Mouse (Mus musculus): ENCODE results near the gene Zscan4b. TPM values are rescaled to one million over a fixed set of nuclear protein-coding genes. Genes with fewer than 3 reads are reported as not detected.
"Not testable (repeated sequence)": the region's sequence is repeated elsewhere in the genome, so short reads cannot be mapped to it uniquely, and the experiment has no call there.

Zscan4b gene
- not detected in 2 replicates for polyA plus RNA-seq (2015; fragmentation: Nextera tagmentation; extraction: Ambion mirVana)

DNA sequence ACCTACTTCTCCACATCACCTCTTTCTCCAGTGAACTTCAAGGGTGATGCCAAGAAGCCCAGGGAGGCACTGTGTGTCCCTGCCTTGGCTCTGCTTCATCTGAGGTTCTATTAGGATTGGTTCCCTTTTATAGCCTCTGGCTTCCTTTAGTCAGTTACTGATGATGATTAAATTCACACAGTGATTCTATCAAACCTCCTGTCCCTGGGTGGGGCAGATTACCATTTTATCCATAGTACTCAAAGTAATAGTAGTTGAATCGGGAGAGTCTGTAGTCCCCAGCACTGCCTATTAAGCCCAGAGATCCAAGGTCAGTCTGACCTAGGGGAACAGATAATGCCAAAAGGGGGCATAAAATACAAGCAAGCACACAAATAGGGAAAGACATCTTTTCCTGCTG, at the start of gene Zscan4b:
Gene Zscan4b, minus strand, starts transcription at position 101 of the 400 bp plus-strand sequence.
- not testable (repeated sequence) for ATAC-seq (ENCODE audit: low FRiP score, low TSS enrichment); H3K27ac ChIP-seq (ENCODE audit: low read length); H3K27me3 ChIP-seq (ENCODE audit: insufficient read depth, low read length); H3K4me1 ChIP-seq (ENCODE audit: insufficient read depth, low read length); H3K9me3 ChIP-seq (ENCODE audit: low read length); H3K4me3 ChIP-seq (ENCODE audit: low read length); H3K9ac ChIP-seq (replicated peaks; ENCODE audit: low read length); H3K36me3 ChIP-seq (ENCODE audit: insufficient read depth, low read length); H3K4me2 ChIP-seq (replicated peaks; ENCODE audit: low read depth, low read length)
- 94% methylated on average over 1 of the region's 1 CpGs for WGBS

Other genes starting within 250 kb of the Zscan4b start
- gene Nlrp4b, start 217.3 kb downstream of the Zscan4b start, polyA plus RNA-seq (2015; fragmentation: Nextera tagmentation; extraction: Ambion mirVana), result not detected in 2 replicates
- not detected in 2 replicates for gene Vmn1r71, start 150.7 kb downstream of the Zscan4b start, polyA plus RNA-seq (2015; fragmentation: Nextera tagmentation; extraction: Ambion mirVana)
- gene Zscan4c, start 100.7 kb upstream of the Zscan4b start, polyA plus RNA-seq (2015; fragmentation: Nextera tagmentation; extraction: Ambion mirVana), result not detected in 2 replicates
- not detected in 2 replicates for gene Zscan4-ps1, start 164.6 kb upstream of the Zscan4b start, polyA plus RNA-seq (2015; fragmentation: Nextera tagmentation; extraction: Ambion mirVana)

Measured in kidney, embryonic 16.5 days (tissue).